Mouse (Mus musculus): ENCODE results near the gene Klhl25. TPM values are rescaled to one million over a fixed set of nuclear protein-coding genes. Genes with fewer than 3 reads are reported as not detected.
"Not testable (repeated sequence)": the region's sequence is repeated elsewhere in the genome, so short reads cannot be mapped to it uniquely, and the experiment has no call there.

The Klhl25 gene
- polyA plus RNA-seq, 1 experiment = 7.6 TPM

GRCm38 (mm10) chr7:75870551-75870950 lies 22.4 kb downstream of the Klhl25 start:
- TF ChIP-seq POLR2A (IDR thresholded peaks at IDR 0.05; ENCODE audit: low read depth, low read length) (no peak), CTCF (IDR thresholded peaks at IDR 0.05; ENCODE audit: borderline replicate concordance, insufficient read depth, low read length) (no peak)
- Histone ChIP-seq H3K4me3 (ENCODE audit: insufficient read depth, low read length) (no peak overlapping the region), H3K4me1 (ENCODE audit: control insufficient read depth, insufficient read depth, low read length) (no peaks in the 10 kb centered on the region), H3K27ac (ENCODE audit: insufficient read depth, low read length) (no peak overlapping the region)

- no peak for TF ChIP-seq CTCF (IDR thresholded peaks at IDR 0.05; ENCODE audit: borderline replicate concordance, insufficient read depth, low read length)
- no peak for TF ChIP-seq POLR2A (IDR thresholded peaks at IDR 0.05; ENCODE audit: low read depth, low read length)
- Histone ChIP-seq H3K27ac (ENCODE audit: insufficient read depth, low read length) (no peak overlapping the region), H3K4me1 (ENCODE audit: control insufficient read depth, insufficient read depth, low read length) (no peaks in the 10 kb centered on the region), H3K4me3 (ENCODE audit: insufficient read depth, low read length) (no peak overlapping the region)
Observed at GRCm38 (mm10) chr7:75872255-75872654, 24.1 kb downstream of the Klhl25 start.

GRCm38 (mm10) chr7:75872697-75873096 lies 24.6 kb downstream of the Klhl25 start:
- Histone ChIP-seq H3K27ac (ENCODE audit: insufficient read depth, low read length) (no peak overlapping the region), H3K4me3 (ENCODE audit: insufficient read depth, low read length) (no peak overlapping the region), H3K4me1 (ENCODE audit: control insufficient read depth, insufficient read depth, low read length) (no peaks in the 10 kb centered on the region)
- no peak for TF ChIP-seq POLR2A (IDR thresholded peaks at IDR 0.05; ENCODE audit: low read depth, low read length)
- TF ChIP-seq CTCF (IDR thresholded peaks at IDR 0.05; ENCODE audit: borderline replicate concordance, insufficient read depth, low read length) = no peak

DNA sequence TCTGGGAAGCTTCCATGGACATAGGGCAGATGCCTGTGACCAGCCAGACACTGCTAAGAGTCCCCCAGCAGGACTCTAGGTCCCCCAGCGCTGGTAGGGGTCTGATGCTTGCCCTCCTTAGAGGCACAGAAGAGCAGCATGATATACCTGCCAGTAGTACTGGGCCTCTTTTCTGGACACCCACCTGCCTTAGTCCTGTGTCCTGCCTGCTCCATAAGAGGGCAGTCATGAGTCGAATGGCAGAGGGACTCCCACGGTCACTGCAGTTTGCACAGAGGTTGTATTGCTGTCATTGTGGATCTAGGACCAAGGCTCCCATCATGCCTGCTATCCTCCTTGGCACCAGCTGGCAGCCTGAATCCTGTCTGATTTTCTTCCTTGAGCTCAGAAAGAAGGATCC lies 25.1 kb downstream of the Klhl25 start:
- Histone ChIP-seq H3K27ac (ENCODE audit: insufficient read depth, low read length) (no peak overlapping the region), H3K4me1 (ENCODE audit: control insufficient read depth, insufficient read depth, low read length) (no peaks in the 10 kb centered on the region), H3K4me3 (ENCODE audit: insufficient read depth, low read length) (no peak overlapping the region)
- no peak for TF ChIP-seq POLR2A (IDR thresholded peaks at IDR 0.05; ENCODE audit: low read depth, low read length)
- TF ChIP-seq CTCF (IDR thresholded peaks at IDR 0.05; ENCODE audit: borderline replicate concordance, insufficient read depth, low read length) = peak; percentile 37; the same call in 1 of the 2 replicates

- no peak overlapping the region for H3K4me3 ChIP-seq (ENCODE audit: insufficient read depth, low read length)
- no peaks in the 10 kb centered on the region for H3K4me1 ChIP-seq (ENCODE audit: control insufficient read depth, insufficient read depth, low read length)
- H3K27ac ChIP-seq (ENCODE audit: insufficient read depth, low read length) = no peak overlapping the region
- no peak for TF ChIP-seq CTCF (IDR thresholded peaks at IDR 0.05; ENCODE audit: borderline replicate concordance, insufficient read depth, low read length)
- TF ChIP-seq POLR2A (IDR thresholded peaks at IDR 0.05; ENCODE audit: low read depth, low read length) = no peak
Observed at GRCm38 (mm10) chr7:75873746-75874145, 25.6 kb downstream of the Klhl25 start.

DNA sequence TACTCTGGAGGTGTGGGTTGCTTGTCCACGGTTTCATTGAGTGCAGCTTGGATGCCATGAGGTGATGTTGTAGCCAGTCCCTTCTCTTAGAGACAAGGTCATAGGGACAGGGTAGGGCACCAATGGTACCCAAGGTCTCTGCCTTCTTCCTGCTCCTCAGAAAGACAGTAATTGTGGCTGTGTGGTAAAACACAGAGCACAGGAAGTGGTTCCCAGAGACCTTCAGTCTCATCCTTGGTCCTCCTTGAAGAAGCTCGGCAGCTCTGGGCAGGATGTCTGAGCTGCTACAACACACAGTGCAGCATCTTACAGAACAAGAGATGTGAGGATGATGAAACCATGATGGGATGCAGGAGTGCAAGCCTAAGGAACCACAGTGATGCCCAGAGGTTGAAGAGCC lies 31.3 kb downstream of the Klhl25 start:
- H3K4me3 ChIP-seq (ENCODE audit: insufficient read depth, low read length); H3K4me1 ChIP-seq (ENCODE audit: control insufficient read depth, insufficient read depth, low read length); H3K27ac ChIP-seq (ENCODE audit: insufficient read depth, low read length): not testable (repeated sequence)

GRCm38 (mm10) chr7:75880236-75880635 lies 32.1 kb downstream of the Klhl25 start:
- Histone ChIP-seq H3K4me3 (ENCODE audit: insufficient read depth, low read length) (no peak overlapping the region), H3K4me1 (ENCODE audit: control insufficient read depth, insufficient read depth, low read length) (0 out of 2 replicates have a peak, but pooled peaks cover 4% of the 10 kb centered on the region), H3K27ac (ENCODE audit: insufficient read depth, low read length) (no peak overlapping the region)
- TF ChIP-seq POLR2A (IDR thresholded peaks at IDR 0.05; ENCODE audit: low read depth, low read length) = no peak
- no peak for TF ChIP-seq CTCF (IDR thresholded peaks at IDR 0.05; ENCODE audit: borderline replicate concordance, insufficient read depth, low read length)

DNA sequence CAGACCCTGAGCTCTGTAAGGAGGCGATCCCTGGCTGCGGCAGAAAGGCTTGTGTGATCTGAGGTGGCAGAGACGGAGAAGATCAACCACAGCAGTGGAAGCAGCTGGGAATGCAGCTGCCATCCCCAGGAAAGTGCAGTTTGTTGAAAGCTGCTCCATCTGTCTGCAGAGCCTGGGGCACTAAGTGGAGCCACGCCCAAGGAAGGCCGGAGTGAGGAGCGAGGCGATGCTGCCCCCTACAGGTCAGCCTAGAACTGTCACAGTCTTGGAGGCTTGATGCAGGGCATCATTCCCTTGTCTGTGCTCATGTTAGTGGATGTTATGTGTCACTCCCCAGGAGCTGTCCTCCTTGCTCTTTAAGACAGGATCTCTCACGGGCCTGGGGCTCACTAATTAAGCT lies 32.5 kb downstream of the Klhl25 start:
- Histone ChIP-seq H3K4me3 (ENCODE audit: insufficient read depth, low read length) (no peak overlapping the region), H3K27ac (ENCODE audit: insufficient read depth, low read length) (no peak overlapping the region), H3K4me1 (ENCODE audit: control insufficient read depth, insufficient read depth, low read length) (0 out of 2 replicates have a peak, but pooled peaks cover 4% of the 10 kb centered on the region)
- TF ChIP-seq POLR2A (IDR thresholded peaks at IDR 0.05; ENCODE audit: low read depth, low read length) (no peak), CTCF (IDR thresholded peaks at IDR 0.05; ENCODE audit: borderline replicate concordance, insufficient read depth, low read length) (peak; percentile 93)

DNA sequence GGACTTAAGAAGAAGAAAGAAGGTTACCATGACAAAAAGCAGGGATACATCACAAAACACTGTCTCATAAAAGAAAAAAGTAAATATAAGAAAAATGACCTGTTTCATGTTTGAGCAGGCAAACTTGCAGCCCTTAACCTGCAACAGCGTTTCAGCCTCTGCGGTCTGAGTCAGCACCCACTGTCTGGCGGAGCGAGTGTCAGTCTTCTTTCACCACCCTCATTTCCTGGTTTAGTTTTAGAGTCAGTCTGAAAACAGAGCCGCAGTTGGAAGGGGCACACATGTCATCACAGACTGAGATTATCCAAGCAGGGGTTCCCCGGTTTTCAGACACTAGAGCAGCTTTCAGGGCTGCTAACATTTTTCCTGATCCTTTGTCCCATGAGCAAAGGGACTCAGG lies 33.3 kb downstream of the Klhl25 start:
- no peak overlapping the region for H3K27ac ChIP-seq (ENCODE audit: insufficient read depth, low read length)
- TF ChIP-seq CTCF (IDR thresholded peaks at IDR 0.05; ENCODE audit: borderline replicate concordance, insufficient read depth, low read length) (no peak), POLR2A (IDR thresholded peaks at IDR 0.05; ENCODE audit: low read depth, low read length) (no peak)
- no peak overlapping the region for H3K4me3 ChIP-seq (ENCODE audit: insufficient read depth, low read length)
- H3K4me1 ChIP-seq (ENCODE audit: control insufficient read depth, insufficient read depth, low read length) = 0 out of 2 replicates have a peak, but pooled peaks cover 4% of the 10 kb centered on the region

DNA sequence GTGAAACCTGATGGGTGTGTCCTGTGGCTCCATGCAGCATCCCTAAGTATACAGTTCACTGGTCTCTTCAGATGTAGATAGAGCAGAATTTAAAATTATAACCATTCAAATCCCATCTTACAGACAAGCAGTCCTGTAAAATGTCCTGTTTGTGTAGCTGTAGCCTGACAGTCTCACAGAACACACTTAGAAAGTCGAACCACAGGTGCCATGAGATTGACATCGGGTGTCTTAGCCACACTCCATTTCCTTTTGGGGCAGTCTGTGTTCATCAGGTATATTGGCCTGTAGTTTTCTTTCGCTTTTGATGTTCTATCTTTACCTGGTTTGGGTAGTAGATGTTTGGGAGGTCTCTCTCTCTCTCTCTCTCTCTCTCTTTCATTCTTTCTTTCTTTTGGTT lies 33.7 kb downstream of the Klhl25 start:
- TF ChIP-seq POLR2A (IDR thresholded peaks at IDR 0.05; ENCODE audit: low read depth, low read length) = no peak
- Histone ChIP-seq H3K27ac (ENCODE audit: insufficient read depth, low read length) (no peak overlapping the region), H3K4me3 (ENCODE audit: insufficient read depth, low read length) (no peak overlapping the region), H3K4me1 (ENCODE audit: control insufficient read depth, insufficient read depth, low read length) (0 out of 2 replicates have a peak, but pooled peaks cover 4% of the 10 kb centered on the region)

GRCm38 (mm10) chr7:75891466-75891865 lies 43.4 kb downstream of the Klhl25 start:
- no peak overlapping the region for H3K27ac ChIP-seq (ENCODE audit: insufficient read depth, low read length)
- TF ChIP-seq CTCF (IDR thresholded peaks at IDR 0.05; ENCODE audit: borderline replicate concordance, insufficient read depth, low read length) (no peak), POLR2A (IDR thresholded peaks at IDR 0.05; ENCODE audit: low read depth, low read length) (no peak)
- no peak overlapping the region for H3K4me3 ChIP-seq (ENCODE audit: insufficient read depth, low read length)
- H3K4me1 ChIP-seq (ENCODE audit: control insufficient read depth, insufficient read depth, low read length) = no peaks in the 10 kb centered on the region

Data from embryonic fibroblast, embryonic 13.5 days (primary cell).